Mouse (Mus musculus): ENCODE measurements around the gene Rpf1. TPM values are rescaled to one million over a fixed set of nuclear protein-coding genes. Genes with fewer than 3 reads are reported as not detected.

Rpf1 gene
- polyA plus RNA-seq, 1 experiment from 2014 or later, result 48.1 TPM

DNA sequence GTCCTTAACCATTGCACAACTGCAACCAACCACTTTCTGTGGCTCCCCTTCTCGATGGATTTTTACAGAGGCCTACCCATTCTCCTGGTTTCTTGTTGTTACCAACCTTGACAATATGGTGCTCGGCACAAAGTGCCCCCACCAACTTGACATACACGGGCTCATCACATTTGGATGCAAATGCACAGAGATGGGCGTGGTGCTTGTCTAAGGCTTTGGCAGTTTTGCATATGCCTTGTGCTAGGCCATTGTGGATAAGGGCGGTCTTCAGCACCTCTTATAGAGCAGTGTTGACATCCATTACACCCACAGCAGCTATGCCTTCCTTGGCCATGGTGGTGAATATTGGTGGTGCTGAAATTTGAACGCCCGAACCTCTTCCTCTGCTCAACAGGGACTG lies 41.7 kb upstream of the Rpf1 start:
- Histone ChIP-seq H3K4me2 (replicated peaks; ENCODE audit: low read depth, low read length) (no peak overlapping the region), H3K27ac (ENCODE audit: low read length) (no peak overlapping the region), H3K27me3 (ENCODE audit: control insufficient read depth, insufficient read depth, low read length) (no peaks in the 10 kb centered on the region), H3K9ac (replicated peaks; ENCODE audit: low read depth, low read length) (no peak overlapping the region), H3K9me3 (ENCODE audit: control insufficient read depth, low read depth, low read length) (no peaks in the 10 kb centered on the region), H3K36me3 (ENCODE audit: control insufficient read depth, insufficient read depth, low read length) (no peaks in the 10 kb centered on the region), H3K4me1 (ENCODE audit: control insufficient read depth, insufficient read depth, low read length) (no peaks in the 10 kb centered on the region), H3K4me3 (ENCODE audit: low read depth, low read length) (no peak overlapping the region)
- 93% methylated on average over 7 of the region's 7 CpGs for WGBS
- no peak for ATAC-seq (ENCODE audit: insufficient number of reproducible peaks, insufficient read depth, low FRiP score, low read depth)

DNA sequence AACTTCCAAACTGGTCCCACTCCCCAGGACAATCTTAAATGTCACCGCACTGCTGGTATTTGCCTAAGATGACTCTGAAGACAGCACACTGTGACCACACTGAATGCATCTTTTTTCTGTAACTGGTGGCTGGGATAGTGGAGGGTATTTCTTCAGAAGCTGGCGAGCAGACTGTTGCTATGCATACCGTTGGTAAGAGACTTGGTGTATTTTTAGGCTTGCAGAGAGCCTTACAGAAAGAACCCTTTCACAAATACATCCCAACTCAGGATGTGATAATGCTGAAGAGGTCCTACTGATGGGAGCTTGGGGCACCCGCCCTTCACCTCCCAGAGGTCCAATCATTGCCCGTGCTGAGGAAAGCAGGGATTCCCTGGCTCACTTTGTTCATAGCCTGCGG lies 36.3 kb upstream of the Rpf1 start:
- WGBS, result 84% methylated on average over 6 of the region's 6 CpGs

DNA sequence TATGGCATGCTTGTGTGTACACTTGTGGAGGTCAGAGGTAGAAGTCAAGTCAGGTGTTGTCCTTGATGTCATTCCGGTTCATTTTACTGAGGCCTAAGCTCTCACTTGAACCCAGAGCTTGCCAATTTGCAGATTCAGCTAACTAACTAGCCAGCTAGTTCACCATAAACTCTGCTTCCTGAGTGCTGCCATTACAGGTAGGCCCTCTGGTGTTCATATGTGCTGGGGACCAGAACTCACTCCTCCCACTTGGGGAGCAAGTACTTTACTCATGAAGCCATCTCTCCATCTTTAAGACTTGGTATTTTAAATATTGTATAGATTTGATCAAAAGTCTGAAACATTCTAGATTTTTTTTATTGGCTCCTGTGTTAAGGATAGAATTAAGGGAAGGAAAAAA lies 35.3 kb upstream of the Rpf1 start:
- H3K4me2 ChIP-seq (replicated peaks; ENCODE audit: low read depth, low read length), result no peak overlapping the region
- no peak overlapping the region for H3K27ac ChIP-seq (ENCODE audit: low read length)
- WGBS, result 64% methylated on average over 1 of the region's 1 CpGs
- no peaks in the 10 kb centered on the region for H3K4me1 ChIP-seq (ENCODE audit: control insufficient read depth, insufficient read depth, low read length)
- no peaks in the 10 kb centered on the region for H3K9me3 ChIP-seq (ENCODE audit: control insufficient read depth, low read depth, low read length)
- ATAC-seq (ENCODE audit: insufficient number of reproducible peaks, insufficient read depth, low FRiP score, low read depth), result no peak
- H3K36me3 ChIP-seq (ENCODE audit: control insufficient read depth, insufficient read depth, low read length), result no peaks in the 10 kb centered on the region
- H3K27me3 ChIP-seq (ENCODE audit: control insufficient read depth, insufficient read depth, low read length), result no peaks in the 10 kb centered on the region
- H3K4me3 ChIP-seq (ENCODE audit: low read depth, low read length), result no peak overlapping the region
- no peak overlapping the region for H3K9ac ChIP-seq (replicated peaks; ENCODE audit: low read depth, low read length)

More for the DNA sequence above, 36.3 kb upstream of the Rpf1 start:
- Histone ChIP-seq H3K27ac (ENCODE audit: low read length) (no peak overlapping the region), H3K9me3 (ENCODE audit: control insufficient read depth, low read depth, low read length) (no peaks in the 10 kb centered on the region), H3K9ac (replicated peaks; ENCODE audit: low read depth, low read length) (no peak overlapping the region), H3K4me1 (ENCODE audit: control insufficient read depth, insufficient read depth, low read length) (no peaks in the 10 kb centered on the region), H3K36me3 (ENCODE audit: control insufficient read depth, insufficient read depth, low read length) (no peaks in the 10 kb centered on the region), H3K4me2 (replicated peaks; ENCODE audit: low read depth, low read length) (no peak overlapping the region), H3K4me3 (ENCODE audit: low read depth, low read length) (no peak overlapping the region), H3K27me3 (ENCODE audit: control insufficient read depth, insufficient read depth, low read length) (no peaks in the 10 kb centered on the region)
- no peak for ATAC-seq (ENCODE audit: insufficient number of reproducible peaks, insufficient read depth, low FRiP score, low read depth)

DNA sequence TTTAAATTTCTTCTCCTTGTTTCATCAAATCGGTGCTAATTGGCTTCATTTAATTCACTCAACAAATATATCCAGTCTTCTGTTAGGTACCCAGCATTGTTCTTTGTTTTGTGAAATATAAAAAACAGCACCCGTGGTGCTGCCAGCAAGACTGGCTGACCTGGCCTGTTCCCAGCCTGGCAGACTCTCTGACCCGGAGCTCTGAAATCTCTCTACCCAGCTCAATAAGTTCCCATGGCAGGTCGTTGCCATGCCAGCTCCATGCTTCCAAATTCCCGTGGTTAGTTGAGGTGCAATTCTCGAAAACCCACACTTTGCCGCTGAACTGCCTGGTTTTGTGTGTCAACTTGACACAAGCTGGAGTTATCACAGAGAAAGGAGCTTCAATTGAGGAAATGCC lies 33.6 kb upstream of the Rpf1 start:
- no peak overlapping the region for H3K27ac ChIP-seq (ENCODE audit: low read length)
- H3K9ac ChIP-seq (replicated peaks; ENCODE audit: low read depth, low read length), result no peak overlapping the region
- ATAC-seq (ENCODE audit: insufficient number of reproducible peaks, insufficient read depth, low FRiP score, low read depth), result no peak
- H3K27me3 ChIP-seq (ENCODE audit: control insufficient read depth, insufficient read depth, low read length), result no peaks in the 10 kb centered on the region
- H3K4me3 ChIP-seq (ENCODE audit: low read depth, low read length), result no peak overlapping the region
- no peaks in the 10 kb centered on the region for H3K36me3 ChIP-seq (ENCODE audit: control insufficient read depth, insufficient read depth, low read length)
- no peaks in the 10 kb centered on the region for H3K4me1 ChIP-seq (ENCODE audit: control insufficient read depth, insufficient read depth, low read length)
- 87% methylated on average over 7 of the region's 7 CpGs for WGBS
- no peak overlapping the region for H3K4me2 ChIP-seq (replicated peaks; ENCODE audit: low read depth, low read length)
- H3K9me3 ChIP-seq (ENCODE audit: control insufficient read depth, low read depth, low read length), result no peaks in the 10 kb centered on the region

DNA sequence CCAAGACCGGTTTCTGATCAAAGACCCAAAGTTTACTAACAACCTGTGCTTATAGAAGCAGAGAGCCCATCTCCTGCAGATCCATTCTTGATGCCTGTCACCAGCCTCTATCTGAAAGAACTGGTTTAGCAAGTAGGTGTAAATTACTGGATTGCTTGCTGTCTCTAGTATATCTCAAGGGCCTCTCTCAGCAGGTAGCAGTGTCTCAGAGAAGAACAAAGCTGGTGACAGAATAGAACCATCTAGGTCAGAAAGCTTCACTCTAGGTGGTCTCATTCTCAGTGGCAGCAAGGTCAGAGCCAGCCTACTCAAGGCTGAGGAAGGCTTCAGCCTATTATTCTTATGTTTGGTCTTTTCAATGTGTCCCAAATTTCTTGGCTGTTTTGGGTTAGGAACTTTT lies 22.4 kb upstream of the Rpf1 start:
- no peaks in the 10 kb centered on the region for H3K27me3 ChIP-seq (ENCODE audit: control insufficient read depth, insufficient read depth, low read length)
- ATAC-seq (ENCODE audit: insufficient number of reproducible peaks, insufficient read depth, low FRiP score, low read depth), result no peak
- WGBS, result 22% methylated on average over 1 of the region's 1 CpGs
- no peak overlapping the region for H3K9ac ChIP-seq (replicated peaks; ENCODE audit: low read depth, low read length)
- H3K36me3 ChIP-seq (ENCODE audit: control insufficient read depth, insufficient read depth, low read length), result no peaks in the 10 kb centered on the region
- H3K4me3 ChIP-seq (ENCODE audit: low read depth, low read length), result no peak overlapping the region
- no peaks in the 10 kb centered on the region for H3K9me3 ChIP-seq (ENCODE audit: control insufficient read depth, low read depth, low read length)
- H3K4me1 ChIP-seq (ENCODE audit: control insufficient read depth, insufficient read depth, low read length), result no peaks in the 10 kb centered on the region
- H3K4me2 ChIP-seq (replicated peaks; ENCODE audit: low read depth, low read length), result no peak overlapping the region
- no peak overlapping the region for H3K27ac ChIP-seq (ENCODE audit: low read length)

DNA sequence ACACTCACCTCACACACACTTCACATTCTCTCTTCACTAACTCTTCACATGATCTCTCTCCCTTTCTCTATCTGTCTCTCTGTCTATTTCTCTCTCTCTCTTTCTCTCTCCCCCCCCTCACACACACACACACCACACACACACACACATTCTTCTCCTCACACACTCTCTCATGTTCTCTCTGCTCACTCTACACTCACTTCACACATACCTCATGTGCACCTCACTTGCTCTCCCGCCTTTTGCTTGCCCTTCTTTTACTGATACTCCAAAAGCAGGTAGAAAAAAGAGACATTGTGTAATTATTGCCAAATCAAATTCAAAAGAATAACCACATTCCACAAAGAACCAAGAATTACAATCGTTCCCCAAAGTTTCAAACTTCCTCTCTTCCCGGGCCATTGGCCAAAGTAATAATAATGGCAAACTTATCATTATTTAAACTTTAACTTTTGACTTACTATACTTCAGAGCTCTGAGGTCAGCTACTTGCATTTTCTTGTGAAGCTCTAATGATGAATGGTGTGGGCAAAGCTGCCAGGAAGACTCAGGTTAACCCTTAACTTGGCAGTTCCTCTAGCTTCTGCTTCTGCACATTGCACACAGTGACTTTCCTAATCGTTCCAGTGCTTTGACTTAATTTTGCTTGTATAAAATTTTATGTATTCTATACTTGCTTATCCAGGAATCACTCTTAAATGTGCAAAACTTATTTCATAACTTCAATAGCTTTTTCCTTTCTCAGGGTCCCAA lies 19.5 kb upstream of the Rpf1 start:
- Histone ChIP-seq H3K27ac (ENCODE audit: low read length) (no peak overlapping the region), H3K4me2 (replicated peaks; ENCODE audit: low read depth, low read length) (no peak overlapping the region), H3K9me3 (ENCODE audit: control insufficient read depth, low read depth, low read length) (no peaks in the 10 kb centered on the region), H3K4me3 (ENCODE audit: low read depth, low read length) (no peak overlapping the region), H3K27me3 (ENCODE audit: control insufficient read depth, insufficient read depth, low read length) (no peaks in the 10 kb centered on the region), H3K9ac (replicated peaks; ENCODE audit: low read depth, low read length) (no peak overlapping the region), H3K4me1 (ENCODE audit: control insufficient read depth, insufficient read depth, low read length) (no peaks in the 10 kb centered on the region), H3K36me3 (ENCODE audit: control insufficient read depth, insufficient read depth, low read length) (no peaks in the 10 kb centered on the region)
- WGBS, result 37% methylated on average over 4 of the region's 4 CpGs
- no peak for ATAC-seq (ENCODE audit: insufficient number of reproducible peaks, insufficient read depth, low FRiP score, low read depth)

DNA sequence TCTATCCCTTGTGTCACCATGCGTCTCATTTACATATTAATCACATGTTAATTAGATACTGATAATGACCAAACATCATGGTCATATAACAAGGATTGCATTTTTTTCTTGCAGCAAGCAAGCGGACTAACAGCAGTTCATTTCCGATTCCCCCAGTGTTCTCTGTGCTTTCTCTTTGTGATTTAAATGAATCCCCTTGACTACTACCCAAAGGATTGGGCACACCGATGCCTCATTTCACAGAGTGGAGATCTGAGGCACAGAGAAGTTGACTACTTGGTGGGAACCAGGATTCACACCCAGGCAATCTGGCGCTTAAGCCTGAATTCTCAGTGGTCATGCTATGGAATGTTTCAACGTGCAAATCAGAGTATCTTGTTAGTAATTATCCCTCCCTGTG lies 13.8 kb upstream of the Rpf1 start:
- WGBS, result 66% methylated on average over 6 of the region's 6 CpGs
- no peak overlapping the region for H3K4me2 ChIP-seq (replicated peaks; ENCODE audit: low read depth, low read length)
- no peaks in the 10 kb centered on the region for H3K27me3 ChIP-seq (ENCODE audit: control insufficient read depth, insufficient read depth, low read length)
- H3K36me3 ChIP-seq (ENCODE audit: control insufficient read depth, insufficient read depth, low read length), result no peaks in the 10 kb centered on the region
- no peak overlapping the region for H3K27ac ChIP-seq (ENCODE audit: low read length)
- no peaks in the 10 kb centered on the region for H3K4me1 ChIP-seq (ENCODE audit: control insufficient read depth, insufficient read depth, low read length)
- H3K4me3 ChIP-seq (ENCODE audit: low read depth, low read length), result no peak overlapping the region
- no peak for ATAC-seq (ENCODE audit: insufficient number of reproducible peaks, insufficient read depth, low FRiP score, low read depth)
- H3K9me3 ChIP-seq (ENCODE audit: control insufficient read depth, low read depth, low read length), result no peaks in the 10 kb centered on the region
- no peak overlapping the region for H3K9ac ChIP-seq (replicated peaks; ENCODE audit: low read depth, low read length)

DNA sequence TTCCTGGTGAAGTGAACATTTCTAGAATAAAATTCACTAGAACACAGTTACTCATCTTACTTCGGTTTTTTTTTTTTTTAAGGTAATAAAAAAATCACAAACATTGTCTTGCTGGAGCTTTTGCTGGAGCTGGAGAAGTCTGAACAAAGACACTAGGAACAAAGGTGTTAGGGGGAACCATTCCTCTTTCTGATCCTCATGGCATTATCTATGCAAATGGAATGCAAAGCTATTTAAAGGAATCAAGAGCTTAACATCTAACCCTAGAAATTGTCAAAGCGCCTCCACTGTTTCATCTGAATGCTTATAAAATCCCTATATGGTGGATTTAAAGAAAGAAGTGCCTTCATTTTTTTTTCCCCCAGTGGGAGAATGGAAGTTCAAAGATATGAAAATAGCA lies 7.1 kb upstream of the Rpf1 start:
- no peak overlapping the region for H3K4me2 ChIP-seq (replicated peaks; ENCODE audit: low read depth, low read length)
- H3K9me3 ChIP-seq (ENCODE audit: control insufficient read depth, low read depth, low read length), result no peaks in the 10 kb centered on the region
- H3K27me3 ChIP-seq (ENCODE audit: control insufficient read depth, insufficient read depth, low read length), result no peaks in the 10 kb centered on the region
- no peak overlapping the region for H3K9ac ChIP-seq (replicated peaks; ENCODE audit: low read depth, low read length)
- no peak overlapping the region for H3K4me3 ChIP-seq (ENCODE audit: low read depth, low read length)
- 49% methylated on average over 2 of the region's 2 CpGs for WGBS
- ATAC-seq (ENCODE audit: insufficient number of reproducible peaks, insufficient read depth, low FRiP score, low read depth), result no peak
- H3K27ac ChIP-seq (ENCODE audit: low read length), result no peak overlapping the region
- no peaks in the 10 kb centered on the region for H3K36me3 ChIP-seq (ENCODE audit: control insufficient read depth, insufficient read depth, low read length)
- H3K4me1 ChIP-seq (ENCODE audit: control insufficient read depth, insufficient read depth, low read length), result no peaks in the 10 kb centered on the region

DNA sequence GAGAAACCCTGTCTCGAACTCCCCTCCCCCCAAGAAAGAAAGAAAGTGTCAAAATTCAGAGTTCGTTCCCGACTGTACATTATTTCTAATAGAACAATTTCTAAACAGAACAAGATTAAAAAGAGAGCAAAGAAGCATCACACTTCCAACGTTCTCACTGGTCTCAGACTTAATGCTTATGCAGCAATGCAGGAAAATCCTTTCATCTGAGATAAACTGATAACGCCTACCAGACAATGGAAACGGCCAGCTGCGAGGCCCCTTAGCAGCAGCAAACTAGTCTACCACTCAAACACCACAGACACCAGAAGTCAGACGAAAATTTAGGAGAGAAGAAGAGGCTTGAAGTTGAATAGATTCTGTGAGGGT lies 407 bp upstream of the Rpf1 start:
- no peaks in the 10 kb centered on the region for H3K9me3 ChIP-seq (ENCODE audit: control insufficient read depth, low read depth, low read length)
- ATAC-seq (ENCODE audit: insufficient number of reproducible peaks, insufficient read depth, low FRiP score, low read depth), result no peak
- peak overlapping the region; percentile 86 for H3K4me3 ChIP-seq (ENCODE audit: low read depth, low read length)
- H3K27me3 ChIP-seq (ENCODE audit: control insufficient read depth, insufficient read depth, low read length), result no peaks in the 10 kb centered on the region
- H3K4me2 ChIP-seq (replicated peaks; ENCODE audit: low read depth, low read length), result peak overlapping the region; percentile 66
- 0 out of 2 replicates have a peak overlapping the region, but pooled peaks have one; percentile 77 for H3K9ac ChIP-seq (replicated peaks; ENCODE audit: low read depth, low read length)
- peaks cover 9% of the 10 kb centered on the region; the same call in 1 of the 2 replicates for H3K36me3 ChIP-seq (ENCODE audit: control insufficient read depth, insufficient read depth, low read length)
- peak overlapping the region; percentile 99 for H3K27ac ChIP-seq (ENCODE audit: low read length)
- 12% methylated on average over 8 of the region's 8 CpGs for WGBS
- no peaks in the 10 kb centered on the region for H3K4me1 ChIP-seq (ENCODE audit: control insufficient read depth, insufficient read depth, low read length)
